Mouse (Mus musculus) mesoderm, embryonic 11.5 days (tissue): ENCODE measurements at regions not wholly inside any gene's neighbourhood (a gene's known extent, or its start where the extent isn't known, plus 50 kb on each side); places are given as distances from the start of the nearest gene placed in this dataset.

Experiments
- DNase-seq: peaks from one replicate; pipeline ENCODE4 v3.0.0-alpha.2; 2012; ENCODE audit warnings: low read depth, low spot score

DNA sequence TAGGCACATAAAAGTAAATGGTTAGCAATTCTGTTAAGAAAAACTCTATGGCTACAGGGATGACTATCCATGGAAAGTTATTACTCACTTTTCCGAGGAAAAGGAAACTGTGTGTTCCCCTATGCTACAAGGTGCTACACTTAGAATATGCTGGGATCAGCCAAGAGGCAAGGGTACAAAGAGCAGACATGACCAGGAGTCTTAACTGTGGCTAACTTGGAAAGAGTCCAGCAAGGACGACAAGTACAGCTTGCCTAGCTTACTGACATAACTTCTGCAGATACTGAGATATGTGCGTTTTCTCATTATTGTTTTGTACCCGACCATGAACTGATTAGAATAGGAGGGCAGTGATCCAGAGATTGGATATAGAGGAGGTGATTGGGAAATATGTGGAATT, 296.4 kb downstream of the Gm16223 start:
- DNase-seq, result no peak

DNA sequence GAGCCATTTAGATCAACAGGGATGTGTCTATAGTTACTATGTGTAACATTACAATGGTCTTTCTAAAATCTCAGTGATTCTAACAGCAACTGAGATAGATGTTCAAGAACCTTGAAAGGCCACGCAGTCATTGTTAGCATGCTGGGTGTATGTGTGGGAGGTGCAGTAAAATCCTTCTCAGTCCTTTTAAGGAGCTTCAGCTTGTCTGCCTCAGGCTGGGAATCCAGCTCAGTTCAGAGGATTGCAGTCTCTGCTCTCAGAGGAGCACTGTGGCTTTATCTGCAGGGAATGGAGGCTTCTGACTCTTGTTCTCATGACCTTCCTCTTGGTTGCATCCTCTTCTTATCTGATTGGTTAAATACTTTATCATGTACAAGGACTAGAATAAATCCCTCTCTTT, 320.2 kb downstream of the Gm16223 start:
- DNase-seq, result no peak

DNA sequence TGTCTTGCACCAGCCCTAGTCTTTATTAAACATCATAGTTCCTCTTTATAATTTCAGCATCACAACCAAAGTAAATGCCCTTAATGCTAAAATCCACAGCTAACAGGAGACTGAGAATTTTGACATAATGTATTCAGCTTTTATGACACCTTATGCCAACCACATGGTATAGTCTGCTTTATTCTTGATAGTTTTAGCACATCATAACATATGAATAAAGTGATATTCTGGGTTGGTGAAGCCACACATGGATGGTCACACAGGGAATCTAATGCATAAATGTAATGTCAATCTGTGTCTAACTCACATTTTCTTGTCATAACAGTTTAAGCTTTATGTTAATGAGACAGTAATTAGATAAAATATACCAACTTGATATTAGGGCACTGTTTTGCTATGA, 328.9 kb downstream of the Gm16223 start:
- no peak for DNase-seq

DNA sequence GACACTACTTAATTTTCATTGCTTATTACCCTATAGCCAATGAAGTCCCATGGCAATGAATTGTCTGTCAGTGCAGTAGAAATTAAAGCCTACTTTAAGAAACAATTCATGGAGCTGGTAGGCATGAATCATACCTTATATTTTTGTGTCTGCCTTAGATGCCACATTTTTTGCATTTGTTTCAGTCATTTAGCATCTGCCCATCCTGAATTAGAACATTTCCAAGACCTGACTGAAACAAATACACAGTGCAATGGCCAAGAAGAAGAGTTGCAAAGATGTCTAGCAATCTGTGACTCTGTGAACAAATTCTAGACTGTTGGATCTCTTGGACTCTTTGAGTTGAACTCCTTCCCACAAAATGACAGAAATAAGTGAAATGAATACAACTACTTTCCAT, 342.2 kb downstream of the Gm16223 start:
- DNase-seq, result no peak

DNA sequence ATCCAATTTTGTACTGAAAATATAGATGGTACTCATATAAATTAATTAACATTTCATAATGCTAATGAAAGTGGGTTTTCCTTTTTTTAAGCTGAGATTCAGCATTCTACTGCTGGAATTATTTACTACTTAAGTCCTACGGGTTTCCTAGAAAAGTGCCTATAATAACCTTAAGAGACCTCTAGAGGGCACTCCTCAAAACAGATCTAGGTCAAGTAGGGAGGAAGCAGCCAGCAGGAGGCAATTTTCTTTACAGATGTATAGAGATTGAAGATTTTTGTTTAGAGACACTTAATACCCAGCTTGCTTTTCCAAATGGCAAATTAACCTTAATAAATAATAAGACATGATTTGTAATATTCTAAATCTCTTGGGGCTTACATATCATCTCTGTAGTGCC, 344.5 kb downstream of the Gm16223 start:
- DNase-seq, result peak; percentile 26

DNA sequence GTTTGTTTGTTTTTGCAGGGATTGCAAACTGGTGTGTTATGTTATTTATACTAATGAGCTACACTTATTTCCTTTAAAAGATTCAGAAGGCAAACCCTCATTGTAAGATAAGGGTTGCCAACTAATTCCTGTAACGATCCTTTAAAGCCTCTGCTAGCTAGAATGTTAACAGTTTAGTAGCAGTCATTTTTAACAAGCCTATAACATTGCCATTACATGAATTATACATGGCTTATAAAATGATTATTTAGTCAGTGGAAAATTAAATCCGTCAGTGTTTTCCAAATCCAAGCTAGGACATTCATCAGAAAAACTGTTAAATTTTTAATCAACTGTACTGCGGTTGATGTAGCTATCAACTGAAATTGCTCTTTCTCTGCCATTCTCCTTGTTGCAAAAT, 358.1 kb downstream of the Gm16223 start:
- DNase-seq, result no peak

DNA sequence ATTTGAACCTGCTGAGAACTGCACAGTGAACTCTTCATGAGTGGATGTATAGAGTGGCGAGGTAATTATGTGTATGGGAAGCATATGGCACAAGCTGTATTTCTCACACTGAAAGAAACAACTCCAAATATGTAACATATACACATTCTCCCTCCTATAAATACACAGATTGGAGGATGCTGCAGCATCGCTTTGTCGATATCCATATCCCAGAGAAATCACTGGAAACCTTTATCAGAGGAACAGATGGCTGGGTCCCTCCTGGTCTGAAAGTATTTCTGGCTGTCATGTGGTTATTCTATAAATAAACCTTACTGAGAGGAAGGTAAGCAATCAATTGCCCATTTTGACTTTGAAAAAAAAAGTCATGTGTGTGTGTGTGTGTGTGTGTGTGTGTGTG, 365.4 kb downstream of the Gm16223 start:
- DNase-seq, result no peak

DNA sequence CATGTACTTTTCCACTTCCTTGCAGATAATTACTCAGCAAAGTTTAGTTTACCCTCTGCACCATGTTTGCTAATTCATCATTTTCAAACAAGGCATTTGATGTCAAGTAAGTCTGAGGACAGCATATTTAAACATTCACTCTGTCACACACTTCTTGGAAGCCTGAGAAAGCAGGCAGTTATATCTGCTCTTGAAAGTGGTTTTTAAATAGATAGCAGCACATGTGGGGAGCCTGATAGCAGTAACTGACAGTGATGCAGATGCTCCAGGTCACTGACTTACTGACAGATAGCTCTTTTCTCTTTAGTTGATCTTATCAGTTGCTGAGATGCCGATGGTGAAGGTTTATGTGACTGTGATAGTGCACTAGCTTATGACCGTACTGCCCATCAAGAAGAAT, 380.9 kb downstream of the Gm16223 start:
- DNase-seq, result no peak

DNA sequence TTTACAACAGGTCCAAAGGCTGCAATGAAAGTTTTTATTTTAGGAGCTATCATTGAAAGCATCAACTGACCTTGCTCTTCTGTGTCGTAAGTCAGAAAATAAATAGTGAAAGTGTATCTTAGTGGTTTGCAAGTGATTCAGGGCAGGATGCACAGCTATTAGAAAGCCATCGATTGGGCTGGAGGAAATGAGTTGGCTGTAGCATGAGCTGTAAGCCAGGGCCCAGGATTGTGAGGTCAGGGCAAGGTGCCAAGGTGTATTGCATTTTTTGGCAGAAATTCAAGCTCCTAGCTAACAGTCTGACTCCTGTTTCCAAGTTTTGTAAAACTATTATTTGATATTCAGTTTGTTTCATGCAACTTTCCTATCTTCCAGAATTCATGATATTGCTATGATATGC, 381.8 kb downstream of the Gm16223 start:
- DNase-seq, result no peak

DNA sequence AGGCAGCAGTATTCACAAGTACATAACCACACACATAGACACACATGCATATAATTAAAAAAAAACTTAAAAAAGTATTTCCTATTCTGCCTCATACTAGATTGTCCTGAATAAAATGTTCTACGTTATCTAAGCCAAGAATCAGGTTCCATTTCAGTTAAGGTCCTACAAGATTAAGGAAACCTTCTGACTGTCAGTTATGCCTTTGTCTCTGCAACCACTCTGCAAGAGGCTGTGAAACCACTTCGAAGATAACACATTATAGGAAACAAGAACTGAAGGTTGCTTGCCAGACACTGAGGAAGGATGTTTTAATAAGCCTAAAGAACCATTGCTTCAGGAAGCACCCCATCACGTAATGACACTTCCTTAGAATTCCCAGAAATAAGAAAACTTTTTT, 385.9 kb downstream of the Gm16223 start:
- DNase-seq, result no peak

DNA sequence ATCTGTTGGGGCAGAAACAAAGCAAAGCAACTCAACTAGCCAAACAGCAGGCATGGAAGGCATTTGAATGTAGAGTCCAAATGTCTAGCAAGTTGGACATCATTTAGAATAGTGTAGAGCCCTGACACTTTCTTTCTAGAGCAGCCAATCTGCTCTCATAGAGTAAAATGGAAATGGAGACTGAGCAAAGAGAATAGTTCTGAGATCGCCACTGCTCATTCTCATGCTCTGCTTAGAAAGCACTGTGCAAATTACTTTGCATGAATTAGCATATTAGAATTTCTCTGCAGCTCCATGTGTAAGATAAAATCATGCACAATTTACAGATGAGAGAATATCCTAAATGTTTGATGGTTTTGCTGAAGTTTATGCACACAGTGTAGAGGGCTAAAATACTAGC, 393.4 kb downstream of the Gm16223 start:
- DNase-seq, result no peak

DNA sequence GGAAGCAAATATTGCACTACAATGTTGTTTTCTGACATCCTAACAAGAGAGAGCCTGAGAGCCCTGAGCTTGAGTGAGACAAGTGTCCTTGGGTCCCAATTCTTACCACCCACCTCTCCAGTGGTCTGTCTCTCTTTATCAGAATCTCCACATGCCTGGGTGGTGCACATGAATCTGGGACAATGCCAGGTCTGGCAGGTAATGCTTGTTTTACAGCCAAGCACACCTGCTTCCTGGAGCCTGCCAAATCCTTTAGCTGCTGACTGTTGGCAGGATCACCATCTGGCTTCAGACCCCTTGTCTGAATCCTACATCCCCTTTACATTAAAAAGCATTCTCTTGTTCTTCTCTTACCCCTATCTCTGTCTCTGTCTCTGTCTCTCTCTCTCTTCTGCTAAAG, 397.1 kb downstream of the Gm16223 start:
- DNase-seq, result no peak

DNA sequence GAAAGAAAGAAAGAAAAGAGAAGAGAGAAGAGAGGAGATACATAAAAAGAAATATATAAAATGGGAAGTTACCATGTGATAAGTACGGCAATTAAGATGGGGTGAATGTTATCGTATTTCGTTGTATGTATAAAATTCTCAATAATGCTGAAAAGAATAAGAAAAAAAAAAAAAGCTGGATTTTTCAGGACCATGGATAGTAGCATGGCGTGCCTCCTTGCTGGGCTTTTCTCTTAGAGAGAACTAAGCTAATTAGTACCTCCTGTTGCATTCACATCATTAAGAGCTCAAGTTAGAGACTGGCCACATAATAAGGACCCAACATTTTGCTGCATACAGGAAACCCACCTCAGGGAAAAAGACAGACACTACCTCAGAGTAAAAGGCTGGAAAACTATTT, 405.7 kb downstream of the Gm16223 start:
- no peak for DNase-seq

DNA sequence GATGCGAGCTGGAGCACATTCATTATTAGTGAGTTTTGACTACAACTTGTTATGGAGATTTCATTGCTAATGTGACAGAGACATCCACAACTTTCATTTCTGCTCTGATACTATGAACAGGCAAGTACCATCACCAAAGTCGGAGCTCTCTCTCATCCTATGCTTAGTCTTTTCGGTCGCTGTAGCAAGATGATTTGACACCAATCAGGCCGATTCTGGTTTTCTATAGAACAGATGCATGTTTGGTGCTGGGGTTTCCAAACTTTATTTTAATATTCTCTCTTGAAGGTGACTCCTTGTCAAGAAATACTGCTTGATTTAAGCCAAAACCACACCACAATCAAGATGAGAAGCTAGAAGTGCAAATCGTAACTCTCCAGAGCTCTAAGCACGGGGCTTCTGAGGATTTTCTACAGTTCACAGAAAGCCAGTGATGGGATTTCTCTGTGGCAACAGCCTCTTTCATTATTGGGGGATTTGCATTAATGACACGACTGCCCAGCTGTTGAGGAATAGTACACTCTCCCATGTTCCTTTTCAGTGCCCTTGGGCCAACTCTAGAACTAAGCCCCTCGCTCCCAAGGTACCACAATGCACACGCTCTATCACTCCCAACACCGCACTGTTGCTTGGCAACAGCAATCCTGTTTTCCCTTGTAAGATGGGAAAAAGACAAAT, 434.5 kb downstream of the Gm16223 start:
- DNase-seq, result no peak

DNA sequence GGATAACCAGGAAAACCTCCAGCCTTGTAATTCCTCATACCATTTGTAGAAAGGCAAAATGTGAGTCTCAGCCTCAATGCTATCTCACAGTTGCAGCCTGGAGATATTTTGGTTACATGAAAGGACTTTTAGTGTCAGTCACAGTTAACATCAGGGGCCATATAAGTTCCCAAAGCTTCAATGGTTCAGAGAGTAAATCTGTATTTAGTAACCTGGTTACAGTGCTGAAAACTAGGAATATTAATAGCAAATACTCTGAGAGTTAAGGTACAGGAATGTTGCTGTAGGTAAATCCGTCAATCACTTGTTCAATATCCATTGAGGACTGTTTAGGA, 435.0 kb downstream of the Gm16223 start:
- no peak for DNase-seq

DNA sequence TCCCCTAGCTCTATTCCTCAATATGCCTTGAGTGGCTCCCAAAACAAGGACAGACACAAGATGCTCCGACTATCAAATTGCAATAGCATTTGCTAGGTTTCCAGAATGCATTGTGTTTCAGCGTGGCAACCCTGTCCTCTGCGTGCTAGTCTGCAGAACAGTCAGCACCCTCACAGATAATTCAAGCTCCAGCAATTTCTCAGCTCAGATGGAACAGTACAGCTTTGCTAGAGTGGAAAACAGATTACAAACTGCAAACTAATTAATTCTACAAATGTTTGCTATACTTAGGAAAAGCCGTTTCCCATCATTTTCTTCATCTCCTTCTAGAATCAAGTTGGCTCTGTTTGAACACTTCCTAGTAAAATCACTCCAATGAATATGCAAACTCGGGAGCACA, 441.4 kb downstream of the Gm16223 start:
- DNase-seq, result no peak

DNA sequence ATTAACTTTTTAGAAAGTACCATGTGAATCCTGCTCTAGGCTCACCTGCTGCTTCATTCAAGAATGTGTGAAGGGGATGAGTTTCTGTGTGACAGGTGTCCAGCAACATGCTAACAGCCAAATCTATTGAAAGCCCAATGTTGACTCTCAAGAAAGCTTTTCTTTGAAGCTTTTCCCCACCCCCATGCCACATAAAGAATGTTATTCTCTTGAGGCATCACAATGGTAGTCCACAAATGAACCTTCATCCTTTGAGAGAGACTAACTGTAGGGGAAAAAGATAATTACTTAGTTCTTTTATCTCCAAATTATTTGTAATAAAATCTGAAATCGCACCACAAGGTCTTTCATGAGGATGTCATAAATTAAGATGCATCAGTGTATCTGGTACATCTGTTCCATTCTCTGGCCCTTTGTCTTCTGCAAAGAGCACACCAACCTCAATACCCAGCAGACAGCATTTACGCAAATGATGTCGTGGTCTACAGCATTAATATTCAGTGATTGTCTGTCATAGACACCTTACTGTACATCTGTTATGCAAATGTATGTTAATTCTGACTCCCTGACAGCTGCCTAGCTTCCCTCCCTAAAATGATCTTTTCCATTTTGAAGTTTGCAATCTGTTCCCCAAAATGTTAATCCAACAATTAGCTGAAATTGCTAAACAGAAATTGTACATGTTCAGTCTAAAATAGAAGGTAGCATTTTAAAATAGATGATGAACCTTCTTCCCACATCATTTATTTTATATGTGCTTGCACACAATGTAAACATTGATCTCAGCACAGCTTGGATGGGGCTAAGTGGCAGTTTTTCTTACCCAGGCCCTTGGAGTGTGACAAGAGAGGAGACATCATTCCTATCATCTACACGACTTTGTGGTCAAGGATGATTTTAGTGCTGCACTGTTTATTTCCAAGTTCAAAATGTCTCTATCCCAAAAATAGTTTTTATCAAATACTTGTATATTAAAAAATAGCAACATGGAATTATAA, 455.7 kb downstream of the Gm16223 start:
- peak; percentile 2 for DNase-seq

DNA sequence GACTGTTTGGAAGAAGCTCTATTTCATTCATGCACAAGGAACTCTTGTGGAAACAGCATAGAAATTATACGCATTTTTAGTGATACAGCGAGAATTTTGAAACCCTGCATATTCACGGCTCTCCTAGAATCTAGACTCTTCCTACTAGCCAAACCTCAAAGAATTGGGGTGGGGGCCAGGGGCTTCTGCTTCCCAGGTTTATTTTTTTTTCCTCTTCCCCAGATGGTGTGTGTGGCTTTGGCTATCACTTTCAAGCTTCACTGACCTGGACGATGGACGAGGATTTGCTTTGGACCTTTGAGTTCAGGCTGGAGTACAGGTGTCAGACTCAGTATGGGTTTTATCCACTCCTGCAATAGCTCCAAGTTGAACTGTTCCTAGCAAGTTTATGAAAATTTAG, 457.7 kb downstream of the Gm16223 start:
- no peak for DNase-seq

DNA sequence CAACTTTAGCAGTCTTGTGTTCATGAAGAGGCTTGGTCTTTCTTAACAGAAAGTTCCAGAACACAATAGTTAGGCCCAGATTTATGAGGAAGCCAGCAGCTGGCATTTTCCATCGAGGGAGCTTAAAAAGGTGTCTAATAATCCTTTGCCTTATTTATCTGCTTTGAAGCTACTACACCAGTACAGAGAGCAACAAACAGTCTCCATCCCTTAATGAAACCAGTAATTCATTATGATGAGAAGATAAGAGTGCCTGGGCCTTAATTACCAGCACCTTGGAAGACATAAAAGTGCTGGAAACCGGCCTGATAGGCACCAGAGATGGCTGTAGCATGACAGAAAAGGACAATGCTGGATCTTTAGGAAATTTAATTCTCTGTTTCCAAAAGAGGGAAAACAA, 492.8 kb downstream of the Gm16223 start:
- no peak for DNase-seq

DNA sequence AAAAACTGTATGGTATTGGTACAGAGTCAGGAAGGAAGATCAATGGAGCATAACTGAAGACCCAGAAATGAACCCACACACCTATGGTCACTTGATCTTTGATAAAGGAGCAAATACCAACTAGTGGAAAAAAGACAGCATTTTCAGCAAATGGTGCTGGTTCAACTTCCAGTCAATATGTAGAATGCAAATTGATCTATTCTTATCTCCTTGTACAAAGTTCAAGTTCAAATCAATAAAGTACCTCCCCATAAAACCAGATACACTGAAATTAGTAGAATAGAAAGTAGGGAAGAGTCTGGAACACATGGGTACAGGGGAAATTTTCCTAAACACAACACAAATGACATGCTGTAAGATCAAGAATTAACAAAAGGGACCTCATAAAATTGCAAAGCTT, 495.6 kb downstream of the Gm16223 start:
- DNase-seq, result no peak

DNA sequence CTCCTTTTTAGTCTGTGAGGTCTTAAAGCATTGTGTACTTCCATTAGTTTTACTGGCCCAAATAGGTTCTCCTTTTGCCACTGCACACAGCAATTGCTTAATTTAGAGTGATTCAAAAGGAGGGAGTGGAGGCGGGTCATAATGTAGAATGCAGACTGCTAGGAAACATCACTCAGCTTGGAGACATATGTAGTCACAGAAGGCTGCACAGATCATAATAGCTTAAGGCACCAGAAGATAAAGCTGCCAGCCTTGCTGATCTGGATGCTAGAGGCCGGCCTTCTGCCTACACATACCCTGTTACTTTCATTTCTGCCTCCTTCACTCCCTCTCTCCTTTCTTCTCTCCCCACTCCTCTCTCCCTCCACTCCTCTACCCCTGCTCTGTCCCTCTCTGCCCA, 508.2 kb downstream of the Gm16223 start:
- no peak for DNase-seq

DNA sequence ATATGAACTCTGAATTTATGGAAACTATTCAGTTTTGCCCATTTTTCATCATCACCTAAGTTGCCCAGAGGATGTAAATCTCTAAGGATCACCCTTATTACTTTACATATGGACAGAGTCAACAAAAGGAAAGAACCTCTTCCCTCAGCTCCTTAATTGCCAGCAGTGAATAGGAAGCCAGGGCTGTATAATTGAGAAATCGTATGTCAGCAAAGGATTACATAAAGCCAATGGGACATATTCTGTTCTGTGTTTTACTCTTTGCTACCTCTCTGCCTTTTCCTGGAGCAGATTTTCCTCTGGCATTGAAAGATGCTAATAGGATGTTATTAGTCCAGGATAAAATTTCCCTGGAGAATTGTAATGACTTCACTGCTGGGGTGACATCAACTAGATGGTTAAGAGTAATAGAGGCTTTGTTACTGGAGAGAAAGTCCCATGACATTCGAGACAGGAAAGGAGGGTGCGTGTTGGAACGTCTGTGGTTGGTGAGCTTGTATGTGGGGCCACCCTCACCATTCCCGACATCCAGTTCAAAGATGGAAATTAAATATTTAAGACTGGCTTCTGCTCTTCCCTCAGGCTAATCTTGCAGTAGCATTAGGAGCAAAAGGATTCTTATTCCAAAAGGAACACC, 510.6 kb downstream of the Gm16223 start:
- peak; percentile 11 for DNase-seq

DNA sequence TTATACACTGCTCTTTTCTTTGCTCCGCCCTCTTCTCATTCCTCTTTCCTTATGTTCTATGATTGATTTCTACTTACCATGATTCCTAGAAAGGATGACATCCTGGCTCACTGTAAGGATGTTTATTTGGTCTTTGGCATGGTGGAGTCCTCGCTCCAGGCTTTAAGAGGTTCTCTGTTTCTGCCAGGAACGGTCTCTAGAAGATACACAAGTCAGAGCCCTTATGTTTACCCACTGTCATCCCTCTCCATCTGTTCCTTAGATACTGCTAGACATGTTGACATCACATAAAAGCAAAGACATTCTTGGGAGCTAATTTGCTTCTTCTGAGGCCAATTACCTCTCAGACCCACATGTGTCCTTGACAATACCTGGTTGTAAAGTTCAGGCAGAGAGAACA, 552.9 kb downstream of the Gm16223 start:
- no peak for DNase-seq
